Mouse (Mus musculus): Measurements from ENCODE around the gene Cps1.

Gene Cps1

DNA sequence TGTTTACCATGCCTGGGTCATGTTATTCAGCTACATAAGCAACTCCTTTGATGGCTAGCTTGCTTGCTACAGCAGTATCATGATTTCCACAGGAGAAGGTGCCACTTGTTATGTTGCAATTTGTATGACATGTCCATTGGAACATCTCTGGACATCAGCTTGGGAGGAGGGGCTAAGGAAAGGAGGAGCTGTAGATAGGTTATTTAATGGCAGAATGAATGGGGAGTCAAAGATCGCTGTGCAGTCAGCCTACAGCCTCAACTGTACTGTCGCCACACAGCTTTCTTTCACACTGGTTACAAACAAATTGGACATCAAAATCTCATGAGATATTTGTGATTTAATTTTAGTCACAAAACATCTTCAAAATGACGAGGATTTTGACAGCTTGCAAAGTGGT lies at the start of gene Cps1:
Cps1 (plus strand) TSS at position 230 of the 400 bp plus-strand sequence.
- DNase-seq (ENCODE audit: low read depth, low spot score), result no peak

DNA sequence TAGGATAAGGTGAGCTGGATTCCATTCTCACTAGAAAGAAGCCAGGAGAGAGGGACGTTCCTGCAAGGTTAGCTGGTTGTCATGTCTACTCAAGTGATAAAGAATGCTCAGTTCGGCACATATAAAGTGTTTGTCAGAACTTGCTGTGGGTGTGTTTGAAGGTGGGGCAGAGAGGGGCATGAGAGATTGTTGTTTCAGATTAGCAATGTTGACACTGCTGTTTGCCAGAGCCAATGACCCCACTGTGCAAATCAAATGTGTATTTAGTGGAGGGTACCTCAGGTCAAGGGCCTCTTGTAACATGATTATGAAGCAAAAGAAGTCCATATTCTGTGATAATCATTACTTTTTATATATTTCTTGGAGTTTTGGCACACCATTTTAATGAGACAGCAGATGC lies 45.1 kb upstream of the Cps1 start:
- no peak for DNase-seq (ENCODE audit: low read depth, low spot score)

GRCm38 (mm10) chr1:67078666-67079065 lies 44.2 kb upstream of the Cps1 start:
- DNase-seq (ENCODE audit: low read depth, low spot score), result no peak

DNA sequence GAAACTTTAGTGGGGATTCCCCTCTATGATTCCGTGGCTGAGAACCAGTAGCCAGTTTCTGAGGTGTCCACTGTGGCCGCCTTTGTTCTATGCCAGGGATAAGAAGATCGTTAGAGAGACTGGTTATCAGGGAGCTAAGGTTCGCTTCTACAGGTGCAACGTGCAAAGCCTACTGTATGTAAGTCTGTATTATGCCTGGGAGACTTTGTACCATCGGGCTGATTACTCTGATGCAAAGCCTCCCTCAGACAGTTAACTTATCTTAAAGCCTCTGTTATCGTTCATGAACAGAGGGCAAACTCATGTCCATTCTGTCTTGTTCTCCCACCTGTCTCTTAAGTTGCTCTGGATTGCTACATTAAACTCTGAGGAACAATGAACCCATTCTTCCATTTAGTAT lies 43.7 kb upstream of the Cps1 start:
- no peak for DNase-seq (ENCODE audit: low read depth, low spot score)

GRCm38 (mm10) chr1:67092473-67092872 lies 30.4 kb upstream of the Cps1 start:
- DNase-seq (ENCODE audit: low read depth, low spot score), result no peak

- DNase-seq (ENCODE audit: low read depth, low spot score), result no peak
Measured at GRCm38 (mm10) chr1:67099215-67099614, 23.6 kb upstream of the Cps1 start.

- DNase-seq (ENCODE audit: low read depth, low spot score), result no peak
Measured at GRCm38 (mm10) chr1:67103476-67104248, 19.2 kb upstream of the Cps1 start.

GRCm38 (mm10) chr1:67111621-67112298 lies 11.1 kb upstream of the Cps1 start:
- DNase-seq (ENCODE audit: low read depth, low spot score), result no peak

- DNase-seq (ENCODE audit: low read depth, low spot score), result no peak
Measured at GRCm38 (mm10) chr1:67113343-67114030, 9.3 kb upstream of the Cps1 start.

GRCm38 (mm10) chr1:67116571-67116970 lies 6.3 kb upstream of the Cps1 start:
- no peak for DNase-seq (ENCODE audit: low read depth, low spot score)

GRCm38 (mm10) chr1:67117778-67118177 lies 5.0 kb upstream of the Cps1 start:
- DNase-seq (ENCODE audit: low read depth, low spot score), result no peak

- DNase-seq (ENCODE audit: low read depth, low spot score), result no peak
Measured at GRCm38 (mm10) chr1:67125433-67125832, 2.6 kb downstream of the Cps1 start.

DNA sequence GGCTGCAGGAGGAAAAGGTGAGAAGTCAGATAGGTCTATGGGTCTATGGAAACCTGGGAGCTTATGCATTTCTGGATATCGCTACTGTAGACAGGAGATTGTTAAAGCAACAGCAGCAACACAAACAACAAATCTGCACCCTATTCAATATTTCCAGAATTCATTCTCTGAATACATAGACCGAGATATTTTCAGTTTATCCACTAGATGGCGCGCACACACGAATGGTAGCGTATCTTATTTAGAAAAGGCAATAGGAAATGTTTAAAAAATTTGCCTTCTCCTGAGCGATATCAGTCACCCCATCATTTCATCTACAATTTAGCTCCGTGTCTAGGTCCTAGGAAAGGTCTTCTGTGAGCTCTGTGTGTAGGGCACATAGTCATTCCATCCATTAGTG lies 21.1 kb downstream of the Cps1 start:
- no peak for DNase-seq (ENCODE audit: low read depth, low spot score)

- no peak for DNase-seq (ENCODE audit: low read depth, low spot score)
Measured at GRCm38 (mm10) chr1:67151246-67151645, 28.4 kb downstream of the Cps1 start.

DNA sequence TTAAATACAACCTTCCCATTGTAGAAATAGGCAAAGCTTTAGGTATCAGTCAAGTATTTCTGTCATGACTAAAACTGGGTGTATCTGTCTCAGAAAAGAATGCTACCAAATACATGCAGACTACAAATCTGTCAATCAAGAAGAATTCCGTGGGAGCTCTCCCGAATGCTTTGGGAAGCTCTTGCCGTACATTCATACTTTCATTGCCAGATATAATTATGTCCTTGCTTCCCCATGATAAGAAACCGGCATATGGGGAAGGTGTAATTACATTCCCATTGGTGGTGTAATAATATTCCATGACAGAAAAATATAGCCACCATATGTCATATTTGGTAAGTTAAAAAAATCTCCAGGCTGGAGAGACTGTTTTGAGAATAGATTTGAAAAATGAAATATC lies 44.5 kb downstream of the Cps1 start:
- no peak for DNase-seq (ENCODE audit: low read depth, low spot score)

DNA sequence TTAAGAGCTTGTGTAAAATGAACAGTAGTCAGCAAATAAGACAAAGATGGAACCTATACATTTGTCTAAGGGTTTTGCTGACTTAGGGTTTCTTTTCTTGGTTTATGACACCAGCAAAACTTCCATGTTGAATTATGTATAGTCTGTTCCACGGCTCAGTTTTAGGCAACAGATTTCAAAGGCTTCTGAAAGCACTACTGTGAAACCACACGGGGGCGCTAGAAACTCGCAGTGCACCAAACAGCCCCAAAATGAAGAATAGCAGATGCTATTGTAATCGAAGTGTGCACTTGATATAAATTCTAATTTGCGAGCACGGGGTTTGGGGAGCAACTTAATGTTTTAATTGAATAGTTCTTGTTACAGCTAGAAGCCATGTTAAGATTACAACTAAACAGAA lies 58.3 kb downstream of the Cps1 start:
- DNase-seq (ENCODE audit: low read depth, low spot score), result peak; percentile 20

DNA sequence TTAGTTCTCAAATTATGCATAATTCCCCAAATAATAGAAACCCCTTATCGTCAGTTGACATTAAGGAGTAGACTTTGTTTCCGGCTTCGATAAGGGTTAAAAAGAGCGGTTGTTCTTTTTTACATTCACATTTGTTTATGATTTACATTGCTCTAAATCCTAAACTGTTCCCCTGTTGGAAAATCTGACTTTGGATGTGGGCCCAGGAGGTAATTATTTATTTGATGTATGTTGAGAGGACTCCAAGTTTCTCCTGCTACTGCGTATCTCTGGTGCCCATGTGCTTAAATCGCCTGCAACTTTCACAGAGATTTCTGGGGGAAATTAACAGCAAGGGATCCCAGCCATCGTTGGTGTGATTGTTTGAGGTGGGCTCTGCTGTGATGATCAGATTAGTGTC lies 59.4 kb downstream of the Cps1 start:
- DNase-seq (ENCODE audit: low read depth, low spot score), result no peak

- DNase-seq (ENCODE audit: low read depth, low spot score), result no peak
Measured at GRCm38 (mm10) chr1:67183532-67183931, 60.7 kb downstream of the Cps1 start.

- DNase-seq (ENCODE audit: low read depth, low spot score), result no peak
Measured at GRCm38 (mm10) chr1:67184134-67184533, 61.3 kb downstream of the Cps1 start.

DNA sequence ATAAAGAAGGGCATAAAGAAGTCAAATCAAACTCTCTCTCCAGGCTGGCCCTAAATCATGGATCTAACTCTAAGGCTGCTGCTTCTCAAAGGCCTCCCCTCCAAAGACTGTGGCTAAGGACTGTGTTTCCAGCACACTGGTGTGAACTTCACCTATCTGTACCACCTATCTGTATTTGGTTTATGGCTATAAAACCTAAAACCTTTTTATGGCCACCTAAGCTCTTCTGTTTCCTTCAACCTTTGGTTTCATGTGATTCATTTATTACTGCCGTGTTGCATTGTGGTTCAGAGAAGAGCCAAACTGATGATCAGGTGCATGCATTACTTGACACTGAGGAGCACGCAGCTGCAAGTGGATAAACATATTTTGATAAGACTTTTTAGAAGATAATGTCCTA lies 74.5 kb downstream of the Cps1 start:
- no peak for DNase-seq (ENCODE audit: low read depth, low spot score)

GRCm38 (mm10) chr1:67218339-67218944 lies 95.6 kb downstream of the Cps1 start:
- DNase-seq (ENCODE audit: low read depth, low spot score), result peak; percentile 2

GRCm38 (mm10) chr1:67223666-67224065 lies 100.8 kb downstream of the Cps1 start:
- DNase-seq (ENCODE audit: low read depth, low spot score), result no peak
